Mouse (Mus musculus) spleen, adult 2 months (tissue): ENCODE measurements around the gene Hist1h2bn.

ENCODE experiments used
- CTCF ChIP-seq: fragments of 200-500 bp; IDR thresholded peaks from 2 replicates; pipeline ENCODE4 v1.5.1; 2011; ENCODE audit warnings: mild to moderate bottlenecking, inconsistent platforms; ENCODE audit not compliant: insufficient read depth, insufficient read length, insufficient replicate concordance; ENCODE audit errors: extremely low read depth
- POLR2A ChIP-seq: fragments of 200-500 bp; IDR thresholded peaks from 2 replicates; pipeline ENCODE4 v1.6.1; 2011; ENCODE audit warnings: low read depth, low read length, inconsistent platforms

DNA sequence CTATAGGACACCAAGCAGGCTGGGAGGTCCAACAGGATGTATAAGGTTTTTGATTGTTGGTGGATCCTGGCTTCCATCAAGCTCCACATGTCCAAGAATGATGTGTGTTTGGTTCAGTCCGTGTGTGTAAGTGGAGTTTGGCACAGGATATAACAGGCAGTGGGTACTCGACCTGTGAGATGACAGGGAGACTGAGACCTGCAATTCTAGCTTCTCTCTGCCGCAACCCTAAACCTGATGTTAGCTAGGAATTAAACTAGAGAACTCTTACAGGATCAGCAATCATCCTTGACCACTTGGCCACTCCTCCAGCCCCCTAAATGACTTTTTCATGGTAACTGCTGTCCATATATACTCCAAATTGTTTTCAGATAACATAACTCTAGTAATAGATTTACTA is 1.6 kb upstream of the Hist1h2bn start:
- TF ChIP-seq POLR2A (no peak), CTCF (no peak)
